Mouse (Mus musculus) gonadal fat pad, adult 2 months (tissue): ENCODE data around the gene Dvl3. TPM values are rescaled to one million over a fixed set of nuclear protein-coding genes. Genes with fewer than 3 reads are reported as not detected.
"Not testable (repeated sequence)": the region's sequence is repeated elsewhere in the genome, so short reads cannot be mapped to it uniquely, and the experiment has no call there.

Source experiments
- DNase-seq: peaks from one replicate; pipeline ENCODE4 v3.0.0-alpha.2; 2012; ENCODE audit warnings: low read depth
- polyA plus RNA-seq: library from polyadenylated mRNA; depleted of rRNA; stranded (reverse); fragments of >200 nt; gene quantifications from 2 replicates; pipeline ENCODE4 v1.2.3, GENCODE M21; 2012; rRNA removed

Dvl3 gene
- polyA plus RNA-seq: 23.2 and 39.0 TPM in 2 replicates

- DNase-seq: no peak
Measured at GRCm38 (mm10) chr16:20516726-20517201, at the start of gene Dvl3. Dvl3 (plus strand) TSS chr16:20516982.

- DNase-seq: no peak
Measured at GRCm38 (mm10) chr16:20470981-20471380, 45.8 kb upstream of the Dvl3 start.

- DNase-seq: no peak
Measured at GRCm38 (mm10) chr16:20471686-20472085, 45.1 kb upstream of the Dvl3 start.

GRCm38 (mm10) chr16:20473748-20474147, 43.0 kb upstream of the Dvl3 start:
- DNase-seq: no peak

GRCm38 (mm10) chr16:20474211-20474610, 42.6 kb upstream of the Dvl3 start:
- no peak for DNase-seq

GRCm38 (mm10) chr16:20474786-20475185, 42.0 kb upstream of the Dvl3 start:
- DNase-seq: no peak

- DNase-seq: no peak
Measured at GRCm38 (mm10) chr16:20475335-20475734, 41.4 kb upstream of the Dvl3 start.

- no peak for DNase-seq
Measured at GRCm38 (mm10) chr16:20476857-20477256, 39.9 kb upstream of the Dvl3 start.

GRCm38 (mm10) chr16:20477270-20477669, 39.5 kb upstream of the Dvl3 start:
- no peak for DNase-seq

- no peak for DNase-seq
Measured at GRCm38 (mm10) chr16:20478504-20478903, 38.3 kb upstream of the Dvl3 start.

- not testable (repeated sequence) for DNase-seq
Measured at GRCm38 (mm10) chr16:20479026-20479760, 37.6 kb upstream of the Dvl3 start.

- DNase-seq: no peak
Measured at GRCm38 (mm10) chr16:20480115-20480514, 36.7 kb upstream of the Dvl3 start.

GRCm38 (mm10) chr16:20481746-20482145, 35.0 kb upstream of the Dvl3 start:
- DNase-seq: no peak

GRCm38 (mm10) chr16:20483716-20484115, 33.1 kb upstream of the Dvl3 start:
- not testable (repeated sequence) for DNase-seq

GRCm38 (mm10) chr16:20485061-20485460, 31.7 kb upstream of the Dvl3 start:
- DNase-seq: no peak

- no peak for DNase-seq
Measured at GRCm38 (mm10) chr16:20486048-20486447, 30.7 kb upstream of the Dvl3 start.

- no peak for DNase-seq
Measured at GRCm38 (mm10) chr16:20488151-20488550, 28.6 kb upstream of the Dvl3 start.

- not testable (repeated sequence) for DNase-seq
Measured at GRCm38 (mm10) chr16:20488751-20489150, 28.0 kb upstream of the Dvl3 start.

- no peak for DNase-seq
Measured at GRCm38 (mm10) chr16:20489233-20489632, 27.5 kb upstream of the Dvl3 start.

GRCm38 (mm10) chr16:20490581-20490980, 26.2 kb upstream of the Dvl3 start:
- DNase-seq: no peak

GRCm38 (mm10) chr16:20491301-20491700, 25.5 kb upstream of the Dvl3 start:
- no peak for DNase-seq

GRCm38 (mm10) chr16:20493452-20493851, 23.3 kb upstream of the Dvl3 start:
- DNase-seq: no peak
